Mouse (Mus musculus): Measurements from ENCODE around the gene Neil3.

- TF ChIP-seq GATA1 (IDR thresholded peaks at IDR 0.05; ENCODE audit: borderline replicate concordance, low read length) (no peak), FLI1 (IDR thresholded peaks at IDR 0.05; ENCODE audit: low read length) (no peak)
Measured at GRCm38 (mm10) chr8:53607040-53607439, 31.8 kb downstream of the Neil3 start.
